Mouse (Mus musculus) thymus, adult 2 months (tissue): ENCODE data around the gene Gm20388.

Source experiments
- CTCF ChIP-seq: fragments of 200-500 bp; IDR thresholded peaks from 2 replicates; pipeline ENCODE4 v1.5.1; 2012; ENCODE audit warnings: mild to moderate bottlenecking, control low read depth, low read length, moderate library complexity, borderline replicate concordance; ENCODE audit not compliant: control insufficient read depth, poor library complexity, insufficient read depth; ENCODE audit errors: extremely low read depth
- POLR2A ChIP-seq: fragments of 200-500 bp; IDR thresholded peaks from 2 replicates; pipeline ENCODE4 v1.6.1; 2012; ENCODE audit warnings: mild to moderate bottlenecking, low read length, control low read depth, moderate library complexity; ENCODE audit not compliant: control insufficient read depth, poor library complexity, insufficient read depth; ENCODE audit errors: extremely low read depth

GRCm38 (mm10) chr8:124021237-124022227 lies 4110.9 kb downstream of the Gm20388 start, which contains the start of the genes Taf5l and Urb2:
- TF ChIP-seq POLR2A (peak; percentile 96), CTCF (0 out of 2 replicates have a peak, but pooled peaks have one; percentile 62)
